Mouse (Mus musculus) stomach, postnatal 0 days (tissue): ENCODE results near the gene Ppp2r3a.

Experiments
- CTCF ChIP-seq: IDR thresholded peaks from 2 replicates; pipeline ENCODE4 v1.5.1; 2016; ENCODE audit warnings: antibody characterized with exemption, low read depth, mild to moderate bottlenecking, moderate library complexity
- EP300 ChIP-seq: optimal IDR thresholded peaks from 2 replicates; pipeline ENCODE3; 2016; ENCODE audit warnings: antibody characterized with exemption

GRCm38 (mm10) chr9:101262815-101263214, 11.2 kb upstream of the Ppp2r3a start:
- TF ChIP-seq CTCF (no peak), EP300 (no peak)
